Comparison of ENCODE assay signal across 8 mouse cellular contexts in genomic region chr15:31586519-31586918, GRCm38 (mm10). TPM values are rescaled to one million over a fixed set of nuclear protein-coding genes. Genes with fewer than 3 reads are reported as not detected.
DNase-seq lines count a peak whose midpoint lies in the region; ATAC-seq lines count a peak whose summit lies in the region.

No protein-coding gene starts in this region.

- H3K36me3 ChIP-seq in intestine, embryonic 16.5 days (ENCODE audit: control insufficient read depth, insufficient read depth, low read length), result peaks cover 12% of the 10 kb centered on the region
- H3K36me3 ChIP-seq in midbrain, embryonic 12.5 days, result peaks cover 27% of the 10 kb centered on the region

- peak; percentile 63 for DNase-seq in gastrocnemius, postnatal 25 days
- DNase-seq in left cerebral cortex, postnatal 25 days (ENCODE audit: low spot score in 2 of 2), result peak; percentile 90 to 92
- DNase-seq in right cerebral cortex, postnatal 4 days, result peak; percentile 94
- DNase-seq in yolk sac, embryonic 10.5 days (ENCODE audit: low spot score), result peak; percentile 74

- H3K27ac ChIP-seq in intestine, embryonic 16.5 days (ENCODE audit: low read length), result no peak overlapping the region
- H3K27ac ChIP-seq in midbrain, embryonic 12.5 days (replicated peaks), result no peak overlapping the region

- ATAC-seq in activated CD4-positive, CD25-positive, alpha-beta regulatory T cell, adult 4 months, result peak; percentile 62
- ATAC-seq in common myeloid progenitor, adult 5-6 weeks (replicated peaks; ENCODE audit: low read depth, poor library complexity, severe bottlenecking), result peak; percentile 78
- ATAC-seq in intestine, embryonic 16.5 days, result 0 out of 2 replicates have a peak, but pooled peaks have one; percentile 19
- ATAC-seq in midbrain, embryonic 12.5 days (ENCODE audit: low FRiP score, low read depth), result peak; percentile 34

- intact Hi-C loops in left cerebral cortex, postnatal 25 days (cut with DNase I), result loop anchor here (2.0 to 10.0 kb wide), 4 partner anchors 56 to 269 kb away; partner anchors contain the start of genes March6 and Ropn1l

- H3K27me3 ChIP-seq in intestine, embryonic 16.5 days (replicated peaks; ENCODE audit: control insufficient read depth, insufficient read depth, low read length), result no peaks in the 10 kb centered on the region
- H3K27me3 ChIP-seq in midbrain, embryonic 12.5 days, result no peaks in the 10 kb centered on the region

- no peaks in the 10 kb centered on the region for H3K9me3 ChIP-seq in intestine, embryonic 16.5 days (ENCODE audit: control insufficient read depth, low read length)
- no peaks in the 10 kb centered on the region for H3K9me3 ChIP-seq in midbrain, embryonic 12.5 days

- H3K4me3 ChIP-seq in intestine, embryonic 16.5 days (ENCODE audit: low read length), result no peak overlapping the region
- no peak overlapping the region for H3K4me3 ChIP-seq in midbrain, embryonic 12.5 days

- H3K9ac ChIP-seq in intestine, embryonic 16.5 days (ENCODE audit: low read depth, low read length), result no peak overlapping the region
- no peak overlapping the region for H3K9ac ChIP-seq in midbrain, embryonic 12.5 days (replicated peaks)

- no peak overlapping the region for H3K4me2 ChIP-seq in intestine, embryonic 16.5 days (ENCODE audit: low read depth, low read length)
- H3K4me2 ChIP-seq in midbrain, embryonic 12.5 days (replicated peaks), result no peak overlapping the region

- no peaks in the 10 kb centered on the region for H3K4me1 ChIP-seq in intestine, embryonic 16.5 days (ENCODE audit: control insufficient read depth, insufficient read depth, low read length)
- no peaks in the 10 kb centered on the region for H3K4me1 ChIP-seq in midbrain, embryonic 12.5 days

- WGBS in intestine, embryonic 16.5 days, result 8% methylated on average over 4 of the region's 4 CpGs
- 7% methylated on average over 4 of the region's 4 CpGs for WGBS in midbrain, embryonic 12.5 days

RNA-seq across cellular contexts. Expression of gene Cct5, which starts 15.1 kb away (rescaled TPM):
- 100 to 1,000 TPM; 432 to 525 TPM for polyA plus RNA-seq in activated CD4-positive, CD25-positive, alpha-beta regulatory T cell, adult 4 months (2017; shearing (Covaris generic))
- total RNA-seq in common myeloid progenitor, adult 5-6 weeks (2017), result 510 and 544 TPM in 2 replicates
- total RNA-seq in gastrocnemius, postnatal 25 days (2021), result 100 to 1,000 TPM; 126 to 130 TPM
- 415 and 467 TPM in 2 replicates for polyA plus RNA-seq in intestine, embryonic 16.5 days (2015; fragmentation: Nextera tagmentation; extraction: Ambion mirVana)
- 100 to 1,000 TPM; 183 to 197 TPM for total RNA-seq in left cerebral cortex, postnatal 25 days (2021)
- polyA plus RNA-seq in midbrain, embryonic 12.5 days (2016; fragmentation: Nextera tagmentation; extraction: Ambion mirVana), result 592 and 610 TPM in 2 replicates

RNA-seq across cellular contexts. Expression of gene Fam173b, which starts 15.1 kb away (rescaled TPM):
- polyA plus RNA-seq in activated CD4-positive, CD25-positive, alpha-beta regulatory T cell, adult 4 months (2017; shearing (Covaris generic)), result 10 to 100 TPM; 20.0 to 26.3 TPM
- total RNA-seq in common myeloid progenitor, adult 5-6 weeks (2017), result 6.1 and 11.3 TPM in 2 replicates
- 10 to 100 TPM; 10.8 to 14.4 TPM for total RNA-seq in gastrocnemius, postnatal 25 days (2021)
- 15.7 and 15.8 TPM in 2 replicates for polyA plus RNA-seq in intestine, embryonic 16.5 days (2015; fragmentation: Nextera tagmentation; extraction: Ambion mirVana)
- 10 to 100 TPM; 11.4 to 11.8 TPM for total RNA-seq in left cerebral cortex, postnatal 25 days (2021)
- polyA plus RNA-seq in midbrain, embryonic 12.5 days (2016; fragmentation: Nextera tagmentation; extraction: Ambion mirVana), result 11.8 and 13.2 TPM in 2 replicates

RNA-seq across cellular contexts. Expression of gene Cmbl, which starts 21.3 kb away (rescaled TPM):
- polyA plus RNA-seq in activated CD4-positive, CD25-positive, alpha-beta regulatory T cell, adult 4 months (2017; shearing (Covaris generic)), result under 1 TPM in 1 of 2 experiments, not detected in 1; 0.80 TPM
- not detected in 2 replicates for total RNA-seq in common myeloid progenitor, adult 5-6 weeks (2017)
- 10 to 100 TPM; 37.7 to 38.5 TPM for total RNA-seq in gastrocnemius, postnatal 25 days (2021)
- 60.9 and 74.5 TPM in 2 replicates for polyA plus RNA-seq in intestine, embryonic 16.5 days (2015; fragmentation: Nextera tagmentation; extraction: Ambion mirVana)
- total RNA-seq in left cerebral cortex, postnatal 25 days (2021), result 10 to 100 TPM; 14.5 to 16.3 TPM
- polyA plus RNA-seq in midbrain, embryonic 12.5 days (2016; fragmentation: Nextera tagmentation; extraction: Ambion mirVana), result 1.3 and 2.4 TPM in 2 replicates

RNA-seq across cellular contexts. Expression of gene March6, which starts 55.7 kb away (rescaled TPM):
- polyA plus RNA-seq in activated CD4-positive, CD25-positive, alpha-beta regulatory T cell, adult 4 months (2017; shearing (Covaris generic)), result 10 to 100 TPM; 21.1 to 21.5 TPM
- 44.8 and 58.4 TPM in 2 replicates for total RNA-seq in common myeloid progenitor, adult 5-6 weeks (2017)
- 100 to 1,000 TPM in 1 of 2 experiments, 10 to 100 TPM in 1; 94.5 to 100 TPM for total RNA-seq in gastrocnemius, postnatal 25 days (2021)
- 21.7 and 24.6 TPM in 2 replicates for polyA plus RNA-seq in intestine, embryonic 16.5 days (2015; fragmentation: Nextera tagmentation; extraction: Ambion mirVana)
- 100 to 1,000 TPM; 196 to 206 TPM for total RNA-seq in left cerebral cortex, postnatal 25 days (2021)
- polyA plus RNA-seq in midbrain, embryonic 12.5 days (2016; fragmentation: Nextera tagmentation; extraction: Ambion mirVana), result 72.3 and 80.5 TPM in 2 replicates

Comparison
In these comparisons a context has a peak if more than half of its experiments do, and no peak if none do; other contexts are left out.
1. ATAC-seq: peak in every context shown above with its lines; median percentile 78 in common myeloid progenitor, adult 5-6 weeks; 62 in activated CD4-positive, CD25-positive, alpha-beta regulatory T cell, adult 4 months; 34 in midbrain, embryonic 12.5 days; 19 in intestine, embryonic 16.5 days.
2. RNA of gene Cmbl, which starts 21.3 kb away (total RNA-seq): 37.7 to 38.5 TPM in gastrocnemius, postnatal 25 days and 14.5 to 16.3 TPM in left cerebral cortex, postnatal 25 days; not detected in common myeloid progenitor, adult 5-6 weeks; every median in the first group is over 10 times any median in the second.
3. Peak in every context shown above with its lines, with median percentiles within 50 percentile points of each other: DNase-seq.